Mouse (Mus musculus) adrenal gland, postnatal 25 days (tissue): ENCODE measurements at regions not wholly inside any gene's neighbourhood (a gene's known extent, or its start where the extent isn't known, plus 50 kb on each side); places are given as distances from the start of the nearest gene placed in this dataset.

ENCODE experiments used
- DNase-seq: peaks from one replicate; pipeline ENCODE4 v3.0.0; 2021; ENCODE audit warnings: mixed read lengths

- no peak for DNase-seq
These were observed 291.1 kb upstream of the Pappa start for GRCm38 (mm10) chr4:64832882-64833281.

- no peak for DNase-seq
These were observed 249.5 kb upstream of the Pappa start for GRCm38 (mm10) chr4:64874521-64874920.

- no peak for DNase-seq
These were observed 247.1 kb upstream of the Pappa start for GRCm38 (mm10) chr4:64876924-64877323.

- no peak for DNase-seq
These were observed 226.0 kb upstream of the Pappa start for GRCm38 (mm10) chr4:64897935-64898334.

- no peak for DNase-seq
These were observed 222.7 kb upstream of the Pappa start for GRCm38 (mm10) chr4:64901091-64901845.

GRCm38 (mm10) chr4:64923751-64924150, 200.2 kb upstream of the Pappa start:
- no peak for DNase-seq

GRCm38 (mm10) chr4:64928553-64928952, 195.4 kb upstream of the Pappa start:
- no peak for DNase-seq

- DNase-seq = no peak
These were observed 178.4 kb upstream of the Pappa start for GRCm38 (mm10) chr4:64945547-64945946.

GRCm38 (mm10) chr4:64952651-64953050, 171.3 kb upstream of the Pappa start:
- DNase-seq = no peak

- no peak for DNase-seq
These were observed 165.1 kb upstream of the Pappa start for GRCm38 (mm10) chr4:64958843-64959242.

GRCm38 (mm10) chr4:64961796-64962195, 162.2 kb upstream of the Pappa start:
- DNase-seq = no peak
